Mouse (Mus musculus) stomach, postnatal 0 days (tissue): ENCODE measurements around the gene 1700018F24Rik. TPM values are rescaled to one million over a fixed set of nuclear protein-coding genes. Genes with fewer than 3 reads are reported as not detected.
"Not testable (repeated sequence)": the region's sequence is repeated elsewhere in the genome, so short reads cannot be mapped to it uniquely, and the experiment has no call there.

ENCODE experiments used
- ATAC-seq: fragments of 200-750 bp; cut with Nextera tagmentation; 2 replicates; pipeline ENCODE4 v1.8.0; 2017; ENCODE audit not compliant: low FRiP score, low TSS enrichment
- DNase-seq: peaks from one replicate; pipeline ENCODE4 v3.0.0-alpha.2; 2016; ENCODE audit warnings: low spot score
- H3K27ac ChIP-seq: fragments of 300-500 bp; sonication (generic); replicated peaks from 2 replicates; pipeline ENCODE4 v1.5.1; 2014; ENCODE audit warnings: mild to moderate bottlenecking, control low read depth
- H3K27me3 ChIP-seq: fragments of 300-500 bp; sonication (generic); 2 replicates; pipeline ENCODE4 v1.6.1; 2014; ENCODE audit warnings: low read length; ENCODE audit not compliant: control insufficient read depth, insufficient read depth
- H3K36me3 ChIP-seq: fragments of 300-500 bp; sonication (generic); 2 replicates; pipeline ENCODE4 v1.6.1; 2014; ENCODE audit warnings: low read length, mixed read lengths; ENCODE audit not compliant: control insufficient read depth, insufficient read depth
- H3K4me1 ChIP-seq: fragments of 300-500 bp; sonication (generic); replicated peaks from 2 replicates; pipeline ENCODE4 v1.6.1; 2014; ENCODE audit warnings: antibody characterized with exemption; ENCODE audit not compliant: control insufficient read depth, insufficient read depth
- H3K4me2 ChIP-seq: fragments of 300-500 bp; sonication (generic); replicated peaks from 2 replicates; pipeline ENCODE4 v1.6.1; 2014; ENCODE audit warnings: low read depth, mild to moderate bottlenecking, control low read depth, moderate library complexity
- H3K4me3 ChIP-seq: fragments of 300-500 bp; sonication (generic); 2 replicates; pipeline ENCODE4 v1.5.1; 2014; ENCODE audit warnings: low read depth, low read length, control low read depth
- H3K9ac ChIP-seq: fragments of 300-500 bp; sonication (generic); 2 replicates; pipeline ENCODE4 v1.6.1; 2014; ENCODE audit warnings: mild to moderate bottlenecking, low read length, control low read depth, mixed read lengths
- H3K9me3 ChIP-seq: fragments of 300-500 bp; sonication (generic); 2 replicates; pipeline ENCODE4 v1.6.1; 2016; ENCODE audit warnings: low read length; ENCODE audit not compliant: control insufficient read depth
- CTCF ChIP-seq: IDR thresholded peaks from 2 replicates; pipeline ENCODE4 v1.5.1; 2016; ENCODE audit warnings: antibody characterized with exemption, low read depth, mild to moderate bottlenecking, moderate library complexity
- EP300 ChIP-seq: optimal IDR thresholded peaks from 2 replicates; pipeline ENCODE3; 2016; ENCODE audit warnings: antibody characterized with exemption
- WGBS: fragments of 180-500 bp; shearing (Covaris S2); extraction: QIAGEN DNeasy Blood & Tissue Kit; methylation state at CpG from one replicate; pipeline ENCODE4 v1.1.7; 2014; 5-methylcytosine and 5-hydroxymethylcytosine counted together
- polyA plus RNA-seq: library from polyadenylated mRNA; unstranded; fragments of >200 nt; fragmentation: Nextera tagmentation; extraction: Ambion mirVana; gene quantifications from 2 replicates; pipeline ENCODE4 v1.2.1, GENCODE M21; 2015

1700018F24Rik gene
- polyA plus RNA-seq, 1 experiment from 2014 or later, result not detected

DNA sequence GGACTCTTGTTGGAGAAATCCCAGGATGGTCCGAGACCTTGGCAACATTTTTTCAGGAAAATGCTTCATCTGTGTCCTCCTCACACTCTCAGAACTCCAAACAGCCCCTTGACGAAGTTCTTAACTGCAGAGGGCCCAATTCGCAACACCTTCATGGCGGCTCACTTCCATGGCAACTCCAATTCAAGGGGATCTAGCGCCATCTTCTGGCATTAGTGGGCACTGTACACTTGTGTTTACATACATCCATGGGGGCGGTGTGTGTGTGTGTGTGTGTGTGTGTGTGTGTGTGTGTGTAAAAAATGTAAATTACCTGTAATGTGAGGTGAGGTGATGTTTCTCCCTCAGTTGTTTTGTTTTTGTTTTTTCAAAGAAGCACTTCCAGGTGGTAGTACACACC, 28.6 kb downstream of the 1700018F24Rik start:
- no peaks in the 10 kb centered on the region for H3K36me3 ChIP-seq
- TF ChIP-seq EP300 (no peak), CTCF (peak; percentile 63)
- H3K27ac ChIP-seq, result no peak overlapping the region
- no peak overlapping the region for H3K9ac ChIP-seq
- H3K4me1 ChIP-seq, result no peaks in the 10 kb centered on the region
- DNase-seq (no peak), ATAC-seq (no peak)
- no peak overlapping the region for H3K4me3 ChIP-seq
- 49% methylated on average over 6 of the region's 6 CpGs for WGBS
- no peaks in the 10 kb centered on the region for H3K27me3 ChIP-seq
- no peaks in the 10 kb centered on the region for H3K9me3 ChIP-seq
- no peak overlapping the region for H3K4me2 ChIP-seq

- H3K4me1 ChIP-seq, result no peaks in the 10 kb centered on the region
- H3K4me3 ChIP-seq, result no peak overlapping the region
- no peak for TF ChIP-seq EP300
- no peak for TF ChIP-seq CTCF
- no peak for DNase-seq
- no peaks in the 10 kb centered on the region for H3K36me3 ChIP-seq
- ATAC-seq, result no peak
- H3K4me2 ChIP-seq, result no peak overlapping the region
- no peak overlapping the region for H3K9ac ChIP-seq
- H3K9me3 ChIP-seq, result no peaks in the 10 kb centered on the region
- no peak overlapping the region for H3K27ac ChIP-seq
- 59% methylated on average over 3 of the region's 3 CpGs for WGBS
- no peaks in the 10 kb centered on the region for H3K27me3 ChIP-seq
Measured at GRCm38 (mm10) chr5:145075081-145075480, 32.3 kb downstream of the 1700018F24Rik start.

DNA sequence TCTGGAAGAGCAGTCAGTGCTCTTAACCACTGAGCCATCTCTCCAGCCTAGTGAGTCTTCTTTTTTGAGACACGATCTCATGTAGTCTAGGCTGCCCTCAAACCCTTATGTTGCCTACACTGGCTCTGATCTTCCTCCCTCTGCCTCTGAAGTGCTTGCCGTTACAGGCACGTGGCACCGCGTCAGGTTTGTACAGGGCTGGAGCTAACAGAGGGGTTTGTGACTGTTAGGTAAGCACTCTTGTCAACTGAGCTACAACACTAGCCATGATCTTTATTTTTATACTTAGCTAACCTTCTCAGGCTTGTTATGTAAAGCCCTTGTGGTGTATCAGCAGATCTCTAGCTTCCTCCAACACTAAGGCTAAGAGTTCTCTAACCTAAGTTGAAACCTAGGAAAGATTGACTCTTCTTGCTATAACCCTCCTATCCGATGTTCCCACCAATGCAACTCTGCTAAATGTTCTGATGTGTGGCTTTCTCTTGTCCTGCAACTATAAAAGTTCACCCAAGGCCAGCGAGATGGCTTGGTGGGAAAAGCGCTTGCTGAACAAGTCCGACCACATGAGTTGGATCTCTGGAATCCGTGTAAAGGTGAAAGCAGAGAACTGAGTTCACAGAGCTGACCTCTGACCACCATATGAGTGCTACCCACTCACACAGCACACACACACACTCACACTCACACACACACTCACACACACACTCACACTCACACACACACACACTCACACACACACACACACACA, 39.2 kb downstream of the 1700018F24Rik start:
- 80% methylated on average over 10 of the region's 10 CpGs for WGBS

DNA sequence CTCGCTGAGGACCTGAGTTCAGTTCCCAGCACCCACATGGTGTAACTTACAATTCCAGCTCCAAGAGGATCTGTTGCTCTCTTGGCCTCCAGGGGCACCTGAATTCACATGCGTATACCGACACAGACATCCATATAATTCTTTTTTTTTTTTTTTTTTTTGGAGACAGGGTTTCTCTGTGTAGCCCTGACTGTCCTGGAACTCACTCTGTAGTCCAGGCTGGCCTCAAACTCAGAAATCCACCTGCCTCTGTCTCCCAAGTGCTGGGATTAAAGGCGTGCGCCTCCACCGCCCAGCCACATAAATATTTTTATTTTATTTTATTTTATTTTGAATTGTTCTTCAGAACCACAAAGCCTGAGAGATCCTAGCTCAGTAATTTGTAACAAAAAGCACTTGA, 40.4 kb downstream of the 1700018F24Rik start:
- not testable (repeated sequence) for H3K36me3 ChIP-seq, H3K27me3 ChIP-seq, DNase-seq, H3K9me3 ChIP-seq, H3K4me1 ChIP-seq
- 39% methylated on average over 6 of the region's 6 CpGs for WGBS
- H3K4me2 ChIP-seq, result peak overlapping the region; percentile 53
- ATAC-seq, result peak; percentile 17; the same call in 1 of the 2 replicates
- peak overlapping the region; percentile 94; the same call in 1 of the 2 replicates for H3K9ac ChIP-seq
- peak overlapping the region; percentile 92 for H3K4me3 ChIP-seq
- H3K27ac ChIP-seq, result peak overlapping the region; percentile 49; the same call in 1 of the 2 replicates

More for the DNA sequence above, 39.2 kb downstream of the 1700018F24Rik start:
- H3K9ac ChIP-seq, result no peak overlapping the region
- H3K4me1 ChIP-seq, result no peaks in the 10 kb centered on the region
- H3K4me2 ChIP-seq, result no peak overlapping the region
- H3K27ac ChIP-seq, result no peak overlapping the region
- H3K4me3 ChIP-seq, result no peak overlapping the region
- ATAC-seq, result no peak
- H3K36me3 ChIP-seq, result no peaks in the 10 kb centered on the region
- DNase-seq, result no peak
- H3K9me3 ChIP-seq, result no peaks in the 10 kb centered on the region
- H3K27me3 ChIP-seq, result no peaks in the 10 kb centered on the region
- no peak for TF ChIP-seq CTCF
- no peak for TF ChIP-seq EP300

GRCm38 (mm10) chr5:145083632-145084451, 41.1 kb downstream of the 1700018F24Rik start, which contains the start of the genes Arpc1a and Kpna7:
Arpc1a (plus strand) TSS chr5:145083830.
Kpna7 (minus strand) TSS chr5:145084030.
- Histone ChIP-seq H3K36me3 (no peaks in the 10 kb centered on the region), H3K27ac (peak within 1 kb of the TSS; percentile 80), H3K9me3 (no peaks in the 10 kb centered on the region), H3K27me3 (no peaks in the 10 kb centered on the region), H3K4me3 (peak within 1 kb of the TSS; percentile 92), H3K9ac (peak within 1 kb of the TSS; percentile 94), H3K4me2 (peak within 1 kb of the TSS; percentile 53), H3K4me1 (no peaks in the 10 kb centered on the region)
- ATAC-seq (peak; percentile 98), DNase-seq (peak; percentile 97)
- 0 out of 2 replicates have a peak, but pooled peaks have one; percentile 12 for TF ChIP-seq CTCF
- no peak for TF ChIP-seq EP300
- WGBS, result under 1% methylated on average over 52 of the region's 54 CpGs
